Mouse (Mus musculus): ENCODE results near the gene Dcp1a. TPM values are rescaled to one million over a fixed set of nuclear protein-coding genes. Genes with fewer than 3 reads are reported as not detected.

The Dcp1a gene
- polyA plus RNA-seq, 1 experiment from 2014 or later, result 18.3 TPM

DNA sequence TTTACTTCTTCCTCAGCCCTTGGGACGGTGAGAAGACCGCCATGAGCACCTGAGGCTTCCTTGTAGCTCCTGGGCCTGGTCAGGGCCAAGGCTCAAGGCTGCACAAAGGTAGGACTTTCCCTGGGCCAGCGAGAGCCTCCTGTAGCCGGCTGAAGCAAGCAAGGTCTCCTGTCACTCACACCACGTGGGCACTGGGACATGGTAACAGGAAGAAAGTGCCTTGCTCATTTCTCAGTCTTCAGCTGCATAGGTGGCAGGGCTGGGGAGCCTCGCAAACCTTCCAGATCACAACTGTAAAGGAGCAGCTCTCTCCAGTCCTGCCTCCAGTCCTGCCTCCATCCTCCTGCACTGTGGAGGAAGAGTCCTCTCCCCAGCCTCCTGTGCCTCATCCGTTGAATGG, 96.5 kb downstream of the Dcp1a start:
- Histone ChIP-seq H3K4me1 (ENCODE audit: control insufficient read depth, insufficient read depth, low read length) (0 out of 2 replicates have a peak, but pooled peaks cover 2% of the 10 kb centered on the region), H3K9ac (ENCODE audit: low read depth, low read length) (no peak overlapping the region), H3K9me3 (replicated peaks; ENCODE audit: control insufficient read depth, low read length, poor library complexity, severe bottlenecking) (no peaks in the 10 kb centered on the region), H3K36me3 (ENCODE audit: control insufficient read depth, insufficient read depth, low read length) (peaks cover 22% of the 10 kb centered on the region), H3K4me2 (ENCODE audit: low read length) (no peak overlapping the region), H3K27ac (ENCODE audit: low read length) (no peak overlapping the region), H3K4me3 (ENCODE audit: low read depth, low read length) (no peak overlapping the region), H3K27me3 (ENCODE audit: control insufficient read depth, insufficient read depth, low read depth, low read length) (no peaks in the 10 kb centered on the region)
- 75% methylated on average over 7 of the region's 7 CpGs for WGBS
- no peak for ATAC-seq

- Histone ChIP-seq H3K9me3 (replicated peaks; ENCODE audit: control insufficient read depth, low read length, poor library complexity, severe bottlenecking) (no peaks in the 10 kb centered on the region), H3K4me1 (ENCODE audit: control insufficient read depth, insufficient read depth, low read length) (0 out of 2 replicates have a peak, but pooled peaks cover 2% of the 10 kb centered on the region), H3K36me3 (ENCODE audit: control insufficient read depth, insufficient read depth, low read length) (peaks cover 17% of the 10 kb centered on the region), H3K4me2 (ENCODE audit: low read length) (no peak overlapping the region), H3K4me3 (ENCODE audit: low read depth, low read length) (no peak overlapping the region), H3K27ac (ENCODE audit: low read length) (no peak overlapping the region), H3K9ac (ENCODE audit: low read depth, low read length) (no peak overlapping the region), H3K27me3 (ENCODE audit: control insufficient read depth, insufficient read depth, low read depth, low read length) (no peaks in the 10 kb centered on the region)
- WGBS, result 79% methylated on average over 5 of the region's 5 CpGs
- no peak for ATAC-seq
Observed at GRCm38 (mm10) chr14:30576260-30576659, 96.9 kb downstream of the Dcp1a start.

Small RNA genes within 50 kb of the gene (microRNA-seq; reads per million reads assigned to microRNA genes)
- 6.6 reads per million, percentile 27 among the genes with 10 or more reads in this experiment for gene Mir3076

Other genes starting within 250 kb of the Dcp1a start
- gene Cacna1d, start 11.9 kb downstream of the Dcp1a start, polyA plus RNA-seq (2015; fragmentation: Nextera tagmentation; extraction: Ambion mirVana), result 10.5 and 12.4 TPM in 2 replicates
- gene Tkt, start 68.8 kb downstream of the Dcp1a start, polyA plus RNA-seq (2015; fragmentation: Nextera tagmentation; extraction: Ambion mirVana), result 283 and 301 TPM in 2 replicates
- gene Prkcd, start 146.7 kb downstream of the Dcp1a start, polyA plus RNA-seq (2015; fragmentation: Nextera tagmentation; extraction: Ambion mirVana), result 13.9 and 15.4 TPM in 2 replicates
- 8.3 and 9.4 TPM in 2 replicates for gene Rft1, start 174.8 kb downstream of the Dcp1a start, polyA plus RNA-seq (2015; fragmentation: Nextera tagmentation; extraction: Ambion mirVana)
- 17.4 and 21.7 TPM in 2 replicates for gene Sfmbt1, start 235.3 kb downstream of the Dcp1a start, polyA plus RNA-seq (2015; fragmentation: Nextera tagmentation; extraction: Ambion mirVana)